Comparison of ENCODE assay signal across 8 mouse cellular contexts in genomic region chr4:155249257-155249647, GRCm38 (mm10). TPM values are rescaled to one million over a fixed set of nuclear protein-coding genes. Genes with fewer than 3 reads are reported as not detected.
DNase-seq lines count a peak whose midpoint lies in the region; ATAC-seq and TF ChIP-seq lines count a peak whose summit lies in the region.

No protein-coding gene starts in this region.

- peaks cover 49% of the 10 kb centered on the region for H3K4me1 ChIP-seq in embryonic facial prominence, embryonic 10.5 days
- peaks cover 10% of the 10 kb centered on the region; the same call in 1 of the 2 replicates for H3K4me1 ChIP-seq in intestine, postnatal 0 days (replicated peaks; ENCODE audit: control insufficient read depth, insufficient read depth, low read length)
- peaks cover 45% of the 10 kb centered on the region for H3K4me1 ChIP-seq in midbrain, embryonic 10.5 days

- TF ChIP-seq CTCF in intestine, postnatal 0 days (IDR thresholded peaks at IDR 0.05; ENCODE audit: low read depth) = peak; percentile 99

- H3K4me3 ChIP-seq in embryonic facial prominence, embryonic 10.5 days = peak overlapping the region; percentile 73
- H3K4me3 ChIP-seq in intestine, postnatal 0 days (ENCODE audit: low read depth, low read length) = peak overlapping the region; percentile 68
- H3K4me3 ChIP-seq in midbrain, embryonic 10.5 days = peak overlapping the region; percentile 65

- intact Hi-C loops in left cerebral cortex, postnatal 36 days (cut with DNase I) = loop anchor here (1.0 to 5.0 kb wide), 3 partner anchors 28 to 154 kb away; no protein-coding TSS in a partner anchor

- peak overlapping the region; percentile 95 for H3K4me2 ChIP-seq in intestine, postnatal 0 days (replicated peaks; ENCODE audit: low read depth)

- H3K27me3 ChIP-seq in embryonic facial prominence, embryonic 10.5 days (replicated peaks; ENCODE audit: low read depth, poor library complexity, severe bottlenecking) = no peaks in the 10 kb centered on the region
- no peaks in the 10 kb centered on the region for H3K27me3 ChIP-seq in intestine, postnatal 0 days (replicated peaks; ENCODE audit: control insufficient read depth, insufficient read depth, low read length)
- H3K27me3 ChIP-seq in midbrain, embryonic 10.5 days (ENCODE audit: low read depth, poor library complexity, severe bottlenecking) = no peaks in the 10 kb centered on the region

- peak; percentile 82 for ATAC-seq in granulocyte monocyte progenitor cell, adult 5-6 weeks (replicated peaks; ENCODE audit: poor library complexity, severe bottlenecking)
- peak; percentile 66 for ATAC-seq in intestine, postnatal 0 days

- peak overlapping the region; percentile 96 for H3K27ac ChIP-seq in embryonic facial prominence, embryonic 10.5 days (replicated peaks)
- peak overlapping the region; percentile 96 for H3K27ac ChIP-seq in intestine, postnatal 0 days (ENCODE audit: low read depth, low read length)
- H3K27ac ChIP-seq in midbrain, embryonic 10.5 days (replicated peaks) = peak overlapping the region; percentile 96

- DNase-seq in adrenal gland, postnatal 14 days = peak; percentile 94
- peak; percentile 93 for DNase-seq in embryonic facial prominence, embryonic 10.5 days (ENCODE audit: low spot score)
- DNase-seq in left cerebral cortex, postnatal 36 days (ENCODE audit: low spot score in 2 of 2) = peak; percentile 86 to 92
- peak; percentile 94 for DNase-seq in midbrain, embryonic 10.5 days (ENCODE audit: low spot score)
- DNase-seq in right cerebral cortex, postnatal 36 days (ENCODE audit: low spot score in 2 of 2) = peak; percentile 87 to 91
- peak; percentile 87 to 93 for DNase-seq in urinary bladder, postnatal 4 days (ENCODE audit: low spot score in 2 of 2)

- WGBS in embryonic facial prominence, embryonic 10.5 days = under 1% methylated on average over 9 of the region's 9 CpGs
- 0% methylated on average over 9 of the region's 9 CpGs for WGBS in intestine, postnatal 0 days
- WGBS in midbrain, embryonic 10.5 days = under 1% methylated on average over 9 of the region's 9 CpGs

- H3K36me3 ChIP-seq in embryonic facial prominence, embryonic 10.5 days (replicated peaks) = peaks cover 24% of the 10 kb centered on the region
- peaks cover 8% of the 10 kb centered on the region; the same call in 1 of the 2 replicates for H3K36me3 ChIP-seq in intestine, postnatal 0 days (ENCODE audit: control insufficient read depth, insufficient read depth)
- H3K36me3 ChIP-seq in midbrain, embryonic 10.5 days = peaks cover 20% of the 10 kb centered on the region

- 0 out of 2 replicates have a peak, but pooled peaks cover 2% of the 10 kb centered on the region for H3K9me3 ChIP-seq in embryonic facial prominence, embryonic 10.5 days
- no peaks in the 10 kb centered on the region for H3K9me3 ChIP-seq in intestine, postnatal 0 days (ENCODE audit: control insufficient read depth)
- H3K9me3 ChIP-seq in midbrain, embryonic 10.5 days (replicated peaks) = no peaks in the 10 kb centered on the region

- H3K9ac ChIP-seq in intestine, postnatal 0 days (ENCODE audit: low read depth, low read length) = peak overlapping the region; percentile 60

RNA-seq across cellular contexts. Expression of gene Faap20, which starts 0.3 kb away (rescaled TPM):
- total RNA-seq in adrenal gland, postnatal 14 days (2021) = 39.4 and 43.1 TPM in 2 replicates
- polyA plus RNA-seq in embryonic facial prominence, embryonic 10.5 days (2016; fragmentation: Nextera tagmentation; extraction: Ambion mirVana) = 99.6 and 100 TPM in 2 replicates
- 25.0 and 35.2 TPM in 2 replicates for total RNA-seq in granulocyte monocyte progenitor cell, adult 5-6 weeks (2014; fragmentation: Nextera tagmentation)
- 14.0 and 17.5 TPM in 2 replicates for total RNA-seq in granulocyte monocyte progenitor cell, adult 5-6 weeks (2017)
- 54.6 and 57.8 TPM in 2 replicates for polyA plus RNA-seq in intestine, postnatal 0 days (2015; fragmentation: Nextera tagmentation; extraction: Ambion mirVana)
- total RNA-seq in left cerebral cortex, postnatal 36 days (2021) = 10 to 100 TPM; 26.0 to 28.0 TPM
- polyA plus RNA-seq in midbrain, embryonic 10.5 days (2016; fragmentation: Nextera tagmentation; extraction: Ambion mirVana) = 118 and 120 TPM in 2 replicates

RNA-seq across cellular contexts. Expression of gene Ski, which starts 26.9 kb away (rescaled TPM):
- total RNA-seq in adrenal gland, postnatal 14 days (2021) = 66.2 and 70.1 TPM in 2 replicates
- 8.5 and 10.7 TPM in 2 replicates for polyA plus RNA-seq in embryonic facial prominence, embryonic 10.5 days (2016; fragmentation: Nextera tagmentation; extraction: Ambion mirVana)
- total RNA-seq in granulocyte monocyte progenitor cell, adult 5-6 weeks (2014; fragmentation: Nextera tagmentation) = 18.1 and 19.4 TPM in 2 replicates
- total RNA-seq in granulocyte monocyte progenitor cell, adult 5-6 weeks (2017) = 4.7 and 8.6 TPM in 2 replicates
- polyA plus RNA-seq in intestine, postnatal 0 days (2015; fragmentation: Nextera tagmentation; extraction: Ambion mirVana) = 13.3 and 14.0 TPM in 2 replicates
- total RNA-seq in left cerebral cortex, postnatal 36 days (2021) = 100 to 1,000 TPM; 113 to 119 TPM
- polyA plus RNA-seq in midbrain, embryonic 10.5 days (2016; fragmentation: Nextera tagmentation; extraction: Ambion mirVana) = 8.9 and 10.1 TPM in 2 replicates

Comparison
In these comparisons a context has a peak if more than half of its experiments do, and no peak if none do; other contexts are left out.
1. Peak in every context shown above with its lines: DNase-seq, ATAC-seq, H3K4me3 ChIP-seq and H3K27ac ChIP-seq.